Mouse (Mus musculus): Measurements from ENCODE around the gene Olfr1388. TPM values are rescaled to one million over a fixed set of nuclear protein-coding genes. Genes with fewer than 3 reads are reported as not detected.
"Not testable (repeated sequence)": the region's sequence is repeated elsewhere in the genome, so short reads cannot be mapped to it uniquely, and the experiment has no call there.

Gene Olfr1388
- polyA plus RNA-seq, 1 experiment from 2014 or later = 0.20 TPM

GRCm38 (mm10) chr11:49485973-49486372 is 49.5 kb downstream of the Olfr1388 start:
- 26% methylated on average over 4 of the region's 4 CpGs for WGBS
- Histone ChIP-seq H3K27ac (ENCODE audit: low read length) (no peak overlapping the region), H3K4me1 (ENCODE audit: control insufficient read depth, insufficient read depth, low read length) (no peaks in the 10 kb centered on the region), H3K36me3 (ENCODE audit: control insufficient read depth, insufficient read depth, low read length) (no peaks in the 10 kb centered on the region), H3K9ac (replicated peaks; ENCODE audit: low read depth, low read length) (no peak overlapping the region), H3K4me3 (ENCODE audit: low read depth, low read length) (no peak overlapping the region), H3K4me2 (replicated peaks; ENCODE audit: low read depth, low read length) (no peak overlapping the region), H3K27me3 (ENCODE audit: control insufficient read depth, insufficient read depth, low read length) (no peaks in the 10 kb centered on the region), H3K9me3 (ENCODE audit: control insufficient read depth, low read depth, low read length) (no peaks in the 10 kb centered on the region)
- no peak for ATAC-seq (ENCODE audit: insufficient number of reproducible peaks, insufficient read depth, low FRiP score, low read depth)

DNA sequence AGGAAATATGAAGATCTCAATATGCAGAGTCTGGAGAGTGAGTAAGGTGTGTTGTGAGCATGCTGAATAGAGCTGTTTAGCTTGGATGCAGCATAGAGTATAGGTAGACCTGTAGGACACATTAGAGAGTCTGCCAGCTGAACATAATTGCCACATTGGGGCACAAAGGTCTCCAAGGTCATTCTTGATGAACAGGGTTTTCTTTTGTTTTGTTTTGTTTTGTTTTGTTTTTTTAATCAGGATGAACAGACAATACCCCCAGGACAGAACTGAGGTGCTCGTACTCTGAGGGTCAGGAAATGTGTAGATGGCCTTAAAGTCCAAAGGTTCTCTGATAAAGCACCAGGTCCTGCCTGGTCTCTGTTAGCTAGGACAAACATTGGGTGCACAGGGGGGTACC is 52.3 kb downstream of the Olfr1388 start, which contains the start of gene Olfr1385:
Gene Olfr1385 (plus strand): TSS at position 301 of the 400 bp plus-strand sequence.
- not testable (repeated sequence) for H3K9ac ChIP-seq (replicated peaks; ENCODE audit: low read depth, low read length); H3K4me1 ChIP-seq (ENCODE audit: control insufficient read depth, insufficient read depth, low read length); H3K9me3 ChIP-seq (ENCODE audit: control insufficient read depth, low read depth, low read length); H3K4me3 ChIP-seq (ENCODE audit: low read depth, low read length); ATAC-seq (ENCODE audit: insufficient number of reproducible peaks, insufficient read depth, low FRiP score, low read depth); H3K27me3 ChIP-seq (ENCODE audit: control insufficient read depth, insufficient read depth, low read length); H3K27ac ChIP-seq (ENCODE audit: low read length); H3K36me3 ChIP-seq (ENCODE audit: control insufficient read depth, insufficient read depth, low read length); H3K4me2 ChIP-seq (replicated peaks; ENCODE audit: low read depth, low read length)
- WGBS = 78% methylated on average over 1 of the region's 1 CpGs

Other genes starting within 250 kb of the Olfr1388 start
- 2.4 TPM in 2 replicates for gene Btnl9, start 249.5 kb upstream of the Olfr1388 start, polyA plus RNA-seq (2014; fragmentation: Nextera tagmentation; extraction: Ambion mirVana)
- 42.1 and 47.6 TPM in 2 replicates for gene Zfp62, start 233.3 kb upstream of the Olfr1388 start, polyA plus RNA-seq (2014; fragmentation: Nextera tagmentation; extraction: Ambion mirVana)
- 55.0 and 62.5 TPM in 2 replicates for gene Mgat1, start 192.4 kb upstream of the Olfr1388 start, polyA plus RNA-seq (2014; fragmentation: Nextera tagmentation; extraction: Ambion mirVana)
- gene Olfr1393, start 158.3 kb upstream of the Olfr1388 start, polyA plus RNA-seq (2014; fragmentation: Nextera tagmentation; extraction: Ambion mirVana) = 0.28 TPM in 1 of 2 replicates, not detected in the other
- gene Olfr1392, start 151.3 kb upstream of the Olfr1388 start, polyA plus RNA-seq (2014; fragmentation: Nextera tagmentation; extraction: Ambion mirVana) = 0.13 TPM in 1 of 2 replicates, not detected in the other
- not detected in 2 replicates for gene Olfr10, start 131.9 kb upstream of the Olfr1388 start, polyA plus RNA-seq (2014; fragmentation: Nextera tagmentation; extraction: Ambion mirVana)
- not detected in 2 replicates for gene Olfr1391, start 113.9 kb upstream of the Olfr1388 start, polyA plus RNA-seq (2014; fragmentation: Nextera tagmentation; extraction: Ambion mirVana)
- gene Olfr1390, start 101.4 kb upstream of the Olfr1388 start, polyA plus RNA-seq (2014; fragmentation: Nextera tagmentation; extraction: Ambion mirVana) = not detected in 2 replicates
- gene Olfr1389, start 13.6 kb upstream of the Olfr1388 start, polyA plus RNA-seq (2014; fragmentation: Nextera tagmentation; extraction: Ambion mirVana) = not detected in 2 replicates
- not detected in 2 replicates for gene Olfr1387, start 18.7 kb downstream of the Olfr1388 start, polyA plus RNA-seq (2014; fragmentation: Nextera tagmentation; extraction: Ambion mirVana)
- not detected in 2 replicates for gene Olfr1386, start 28.4 kb downstream of the Olfr1388 start, polyA plus RNA-seq (2014; fragmentation: Nextera tagmentation; extraction: Ambion mirVana)
- gene Olfr1385, start 52.4 kb downstream of the Olfr1388 start, polyA plus RNA-seq (2014; fragmentation: Nextera tagmentation; extraction: Ambion mirVana) = not detected in 2 replicates
- not detected in 2 replicates for gene Olfr1384, start 70.1 kb downstream of the Olfr1388 start, polyA plus RNA-seq (2014; fragmentation: Nextera tagmentation; extraction: Ambion mirVana)
- not detected in 2 replicates for gene Olfr1383, start 83.0 kb downstream of the Olfr1388 start, polyA plus RNA-seq (2014; fragmentation: Nextera tagmentation; extraction: Ambion mirVana)
- not detected in 2 replicates for gene Olfr1382, start 91.6 kb downstream of the Olfr1388 start, polyA plus RNA-seq (2014; fragmentation: Nextera tagmentation; extraction: Ambion mirVana)
- not detected in 2 replicates for gene Olfr1381, start 106.8 kb downstream of the Olfr1388 start, polyA plus RNA-seq (2014; fragmentation: Nextera tagmentation; extraction: Ambion mirVana)
- gene Olfr1380, start 120.3 kb downstream of the Olfr1388 start, polyA plus RNA-seq (2014; fragmentation: Nextera tagmentation; extraction: Ambion mirVana) = not detected in 2 replicates
- gene Flt4, start 172.6 kb downstream of the Olfr1388 start, polyA plus RNA-seq (2014; fragmentation: Nextera tagmentation; extraction: Ambion mirVana) = 7.4 and 8.6 TPM in 2 replicates
- gene Scgb3a1, start 227.0 kb downstream of the Olfr1388 start, polyA plus RNA-seq (2014; fragmentation: Nextera tagmentation; extraction: Ambion mirVana) = not detected in 2 replicates